Mouse (Mus musculus) bone marrow, adult 2 months (tissue): ENCODE data around the gene Tex14. TPM values are rescaled to one million over a fixed set of nuclear protein-coding genes. Genes with fewer than 3 reads are reported as not detected.
"Not testable (repeated sequence)": the region's sequence is repeated elsewhere in the genome, so short reads cannot be mapped to it uniquely, and the experiment has no call there.

Source experiments
- H3K27ac ChIP-seq: fragments of 200-500 bp; 2 replicates; pipeline ENCODE4 v1.5.1; 2012; ENCODE audit warnings: low read depth, mild to moderate bottlenecking, control low read depth, inconsistent platforms, low read length; ENCODE audit not compliant: control insufficient read depth, poor library complexity, insufficient read depth
- H3K4me1 ChIP-seq: fragments of 200-500 bp; 2 replicates; pipeline ENCODE4 v1.6.1; 2011; ENCODE audit warnings: low read length; ENCODE audit not compliant: control insufficient read depth, insufficient read depth
- H3K4me3 ChIP-seq: fragments of 200-500 bp; replicated peaks from 2 replicates; pipeline ENCODE3; 2011; ENCODE audit warnings: mild to moderate bottlenecking, low read depth, low read length, control low read depth; ENCODE audit not compliant: control insufficient read depth
- CTCF ChIP-seq: fragments of 200-500 bp; IDR thresholded peaks from 2 replicates; pipeline ENCODE4 v1.5.1; 2011; ENCODE audit warnings: low read length, control low read depth; ENCODE audit not compliant: control insufficient read depth, insufficient read depth
- POLR2A ChIP-seq: fragments of 200-500 bp; IDR thresholded peaks from 2 replicates; pipeline ENCODE4 v1.6.1; 2011; ENCODE audit warnings: low read depth, mild to moderate bottlenecking, control low read depth, low read length, borderline replicate concordance; ENCODE audit not compliant: control insufficient read depth
- WGBS: fragments of 180-500 bp; shearing (Covaris S2); methylation state at CpG from one replicate; pipeline ENCODE4 v1.1.7; 2018; 5-methylcytosine and 5-hydroxymethylcytosine counted together
- polyA plus RNA-seq: library from polyadenylated mRNA; stranded (reverse); fragments of >200 nt; gene quantifications from 2 replicates; pipeline ENCODE4 v1.2.4, GENCODE M21; 2011; ENCODE audit warnings: low replicate concordance; ENCODE audit not compliant: missing spikeins, insufficient read depth, insufficient read length

The Tex14 gene
- polyA plus RNA-seq, 1 experiment, result 1.5 TPM

- H3K27ac ChIP-seq, result no peak overlapping the region
- H3K4me1 ChIP-seq, result no peaks in the 10 kb centered on the region
- WGBS, result 87% methylated on average over 4 of the region's 4 CpGs
- H3K4me3 ChIP-seq, result no peak overlapping the region
- no peak for TF ChIP-seq POLR2A
- TF ChIP-seq CTCF, result no peak
Measured at GRCm38 (mm10) chr11:87384551-87384950, 20.3 kb upstream of the Tex14 start.

- H3K4me1 ChIP-seq, result no peaks in the 10 kb centered on the region
- no peak overlapping the region for H3K27ac ChIP-seq
- no peak for TF ChIP-seq CTCF
- no peak for TF ChIP-seq POLR2A
- 100% methylated on average over 1 of the region's 1 CpGs for WGBS
- H3K4me3 ChIP-seq, result no peak overlapping the region
Measured at GRCm38 (mm10) chr11:87385676-87386075, 19.2 kb upstream of the Tex14 start.

- no peaks in the 10 kb centered on the region for H3K4me1 ChIP-seq
- TF ChIP-seq POLR2A (no peak), CTCF (0 out of 2 replicates have a peak, but pooled peaks have one; percentile 8)
- H3K27ac ChIP-seq, result no peak overlapping the region
- H3K4me3 ChIP-seq, result no peak overlapping the region
- WGBS, result 36% methylated on average over 1 of the region's 1 CpGs
Measured at GRCm38 (mm10) chr11:87393855-87394254, 11.0 kb upstream of the Tex14 start.

GRCm38 (mm10) chr11:87398402-87398801 is 6.5 kb upstream of the Tex14 start:
- Histone ChIP-seq H3K27ac (no peak overlapping the region), H3K4me1 (no peaks in the 10 kb centered on the region), H3K4me3 (no peak overlapping the region)
- 92% methylated on average over 2 of the region's 2 CpGs for WGBS
- no peak for TF ChIP-seq POLR2A

- Histone ChIP-seq H3K4me3 (peak overlapping the region; percentile 78), H3K27ac (peak overlapping the region; percentile 68), H3K4me1 (no peaks in the 10 kb centered on the region)
- 3% methylated on average over 58 of the region's 58 CpGs for WGBS
- TF ChIP-seq CTCF, result no peak
- TF ChIP-seq POLR2A, result no peak; the same call in 1 of the 2 replicates
Measured at GRCm38 (mm10) chr11:87404111-87404853, 583 bp upstream of the Tex14 start.

- 51% methylated on average over 3 of the region's 3 CpGs for WGBS
- H3K4me1 ChIP-seq, H3K27ac ChIP-seq, H3K4me3 ChIP-seq: not testable (repeated sequence)
Measured at GRCm38 (mm10) chr11:87413412-87413811, 8.5 kb downstream of the Tex14 start.

- H3K4me1 ChIP-seq, result no peaks in the 10 kb centered on the region
- H3K27ac ChIP-seq, result no peak overlapping the region
- 75% methylated on average over 5 of the region's 5 CpGs for WGBS
- TF ChIP-seq POLR2A, result no peak
- TF ChIP-seq CTCF, result no peak
- no peak overlapping the region for H3K4me3 ChIP-seq
Measured at GRCm38 (mm10) chr11:87416120-87416519, 11.3 kb downstream of the Tex14 start.

GRCm38 (mm10) chr11:87420861-87421260 is 16.0 kb downstream of the Tex14 start:
- Histone ChIP-seq H3K4me1 (no peaks in the 10 kb centered on the region; the same call in none of the 2 replicates), H3K4me3 (no peak overlapping the region), H3K27ac (no peak overlapping the region)
- TF ChIP-seq CTCF, result no peak
- no peak for TF ChIP-seq POLR2A

- Histone ChIP-seq H3K27ac (no peak overlapping the region; the same call in 1 of the 2 replicates), H3K4me3 (no peak overlapping the region), H3K4me1 (no peaks in the 10 kb centered on the region; the same call in none of the 2 replicates)
- no peak for TF ChIP-seq CTCF
- no peak for TF ChIP-seq POLR2A
- WGBS, result 13% methylated on average over 6 of the region's 6 CpGs
Measured at GRCm38 (mm10) chr11:87421760-87422201, 16.9 kb downstream of the Tex14 start.
